Mouse (Mus musculus) testis, adult 2 months (tissue): Measurements from ENCODE around the gene Olfr1341.

Experiments
- CTCF ChIP-seq: fragments of 200-500 bp; IDR thresholded peaks from 2 replicates; pipeline ENCODE4 v1.5.1; 2012; ENCODE audit warnings: low read depth, mild to moderate bottlenecking, inconsistent platforms, low read length, moderate library complexity; ENCODE audit not compliant: control insufficient read depth, insufficient read depth, insufficient replicate concordance
- POLR2A ChIP-seq: fragments of 200-500 bp; IDR thresholded peaks from 2 replicates; pipeline ENCODE4 v1.6.1; 2012; ENCODE audit warnings: low read depth, mild to moderate bottlenecking, inconsistent platforms, low read length, moderate library complexity; ENCODE audit not compliant: control insufficient read depth

- no peak for TF ChIP-seq CTCF
- TF ChIP-seq POLR2A = no peak
Measured at GRCm38 (mm10) chr4:118741881-118742280, 38.6 kb downstream of the Olfr1341 start.
